Mouse (Mus musculus): ENCODE results near the gene Skap1.
"Not testable (repeated sequence)": the region's sequence is repeated elsewhere in the genome, so short reads cannot be mapped to it uniquely, and the experiment has no call there.

Gene Skap1

DNA sequence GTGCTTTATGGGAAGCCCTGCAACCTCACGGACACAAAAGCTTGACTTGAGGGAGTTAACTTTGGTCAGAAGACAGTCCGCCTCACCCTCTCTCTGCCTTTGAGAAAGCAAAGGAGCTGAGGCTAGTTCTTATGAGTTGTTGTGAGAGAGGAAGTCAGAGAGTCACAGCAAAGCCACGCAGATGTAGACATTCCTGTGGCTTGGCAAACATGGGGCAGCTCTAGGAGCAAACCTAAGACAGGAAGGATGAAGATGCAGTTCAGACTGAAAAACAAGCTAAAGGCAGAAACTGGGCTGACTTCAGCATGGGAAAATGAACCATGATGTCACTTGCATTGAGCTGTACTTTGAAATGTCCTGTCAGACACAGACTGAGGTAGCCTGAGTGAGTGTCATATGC lies 283.2 kb downstream of the Skap1 start:
- no peak for DNase-seq (ENCODE audit: low spot score)

DNA sequence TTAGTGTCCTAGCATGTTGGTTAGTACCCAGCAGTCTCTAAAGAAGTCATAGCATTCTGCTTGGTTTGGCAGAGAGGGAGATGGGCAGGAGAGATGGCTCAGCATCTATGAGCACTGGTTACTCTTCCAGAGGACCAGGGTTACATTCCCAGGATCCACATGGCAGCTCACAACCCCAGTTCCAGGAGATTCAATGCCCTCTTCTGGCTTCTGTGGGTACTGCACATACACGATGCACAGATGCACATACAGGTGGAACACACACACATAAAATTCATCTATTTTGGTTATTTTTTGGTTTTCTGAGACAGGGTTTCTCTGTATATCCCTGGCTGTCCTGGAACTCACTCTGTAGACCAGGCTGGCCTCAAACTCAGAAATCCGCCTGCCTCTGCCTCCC lies 290.9 kb downstream of the Skap1 start:
- no peak for DNase-seq (ENCODE audit: low spot score)

DNA sequence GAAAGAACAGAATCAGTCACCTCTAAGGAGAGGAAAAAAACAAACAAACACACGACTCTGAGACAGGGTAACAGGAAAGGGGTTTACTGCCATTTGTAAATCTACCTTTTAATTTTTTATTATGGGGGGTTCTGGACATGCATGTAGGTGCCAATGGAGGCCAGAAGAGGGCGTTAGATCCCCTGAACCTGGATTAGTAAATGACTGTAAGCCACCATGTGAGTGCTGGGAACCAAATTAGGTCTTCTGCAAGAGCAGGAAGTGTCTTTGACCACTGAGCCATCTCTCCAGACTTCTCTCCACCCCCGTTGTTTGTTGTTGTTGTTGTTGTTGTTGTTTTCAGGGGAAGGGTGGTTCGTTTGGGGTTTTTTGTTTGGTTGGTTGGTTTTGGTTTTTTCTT lies 293.0 kb downstream of the Skap1 start:
- no peak for DNase-seq (ENCODE audit: low spot score)

DNA sequence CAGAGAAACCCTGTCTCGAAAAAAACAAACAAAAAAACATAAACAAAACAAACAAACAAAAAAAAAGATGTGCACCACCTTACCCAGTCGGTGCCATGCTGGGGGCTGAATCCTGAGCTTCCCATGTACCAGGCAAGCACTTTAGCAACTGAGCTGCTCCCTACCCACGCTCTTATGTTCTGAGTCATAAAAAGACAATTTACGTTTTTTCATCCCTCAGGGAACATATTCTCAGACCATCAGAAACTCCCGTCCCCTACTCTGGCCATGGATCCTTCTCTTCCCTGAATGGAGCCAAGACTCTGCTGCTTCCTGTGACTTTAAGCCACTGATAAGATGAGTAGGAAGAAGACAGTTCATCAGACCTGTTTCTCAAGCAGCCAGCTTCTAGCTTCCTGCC lies 294.0 kb downstream of the Skap1 start:
- DNase-seq (ENCODE audit: low spot score), result no peak

DNA sequence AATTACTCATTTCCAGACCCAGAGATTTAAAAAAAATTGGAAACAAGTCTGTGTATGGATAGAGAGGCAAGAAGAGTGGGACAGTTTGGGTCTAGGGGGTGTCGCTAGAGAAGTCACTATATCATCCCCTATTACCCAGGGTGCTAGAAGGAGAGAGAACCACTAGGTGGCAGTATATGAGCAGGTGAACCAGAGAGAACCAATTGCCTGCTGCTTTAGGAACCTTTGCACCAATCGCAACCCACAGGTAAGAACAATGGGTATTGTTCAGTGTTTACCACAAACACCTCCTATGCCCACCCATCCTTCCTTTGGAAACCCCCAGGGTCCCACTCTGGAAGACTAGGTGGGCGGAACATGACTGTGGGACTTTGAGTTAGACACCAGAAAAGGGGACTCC lies 295.6 kb downstream of the Skap1 start:
- no peak for DNase-seq (ENCODE audit: low spot score)

DNA sequence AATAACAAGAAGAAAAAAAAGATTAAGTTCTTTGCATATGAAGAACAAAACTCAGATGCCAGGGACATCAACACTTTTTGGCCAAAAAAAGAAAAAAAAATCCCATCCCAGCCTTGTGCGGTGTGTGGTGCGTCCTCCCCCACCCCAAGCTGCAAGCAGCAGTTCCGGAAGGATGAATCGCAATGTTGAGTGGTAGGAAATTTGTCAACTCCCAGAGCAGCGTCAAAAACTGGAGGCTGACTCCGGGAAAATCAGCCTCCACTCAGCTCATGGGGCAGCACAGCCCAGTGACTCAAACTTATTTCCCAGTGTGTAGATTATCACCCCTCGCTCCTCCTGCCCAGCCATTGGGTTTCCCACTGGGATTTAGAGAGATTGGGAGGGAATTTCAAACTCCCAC lies 297.6 kb downstream of the Skap1 start:
- DNase-seq (ENCODE audit: low spot score), result no peak

DNA sequence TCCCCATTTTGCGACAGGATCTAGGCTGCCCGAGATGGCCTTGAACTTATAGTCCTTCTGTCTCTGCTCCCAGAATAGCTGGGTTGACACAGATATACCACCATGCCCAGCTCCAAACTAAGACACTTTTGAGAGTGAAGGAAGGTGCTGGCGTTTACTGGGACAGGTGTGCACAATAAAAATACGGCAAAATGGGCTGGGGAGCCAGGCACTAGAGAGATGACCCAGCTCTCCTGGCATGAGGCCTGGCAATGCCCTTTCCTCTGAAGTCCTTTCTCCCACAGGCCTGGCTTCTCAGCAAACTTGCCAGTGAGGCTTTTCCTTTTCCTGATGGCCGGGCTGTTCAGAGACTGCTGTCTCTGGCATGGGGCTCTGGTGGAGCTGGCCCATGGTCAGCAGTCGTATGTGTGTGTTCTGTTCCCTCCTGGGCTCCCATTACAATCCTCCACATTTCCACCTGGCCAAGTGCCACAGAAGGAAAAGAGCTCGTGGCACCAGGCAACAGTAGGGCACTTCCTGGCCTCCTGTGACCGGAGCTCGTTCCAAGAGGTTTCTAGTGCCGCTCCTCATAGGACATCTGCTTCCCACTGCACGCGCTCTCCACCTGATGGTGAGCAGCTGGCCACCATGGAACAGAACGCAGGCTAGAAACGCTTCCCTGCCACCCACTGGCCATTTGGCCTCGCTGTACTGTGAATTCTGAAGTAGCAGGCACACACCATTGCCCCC lies 298.5 kb downstream of the Skap1 start:
- no peak for DNase-seq (ENCODE audit: low spot score)

DNA sequence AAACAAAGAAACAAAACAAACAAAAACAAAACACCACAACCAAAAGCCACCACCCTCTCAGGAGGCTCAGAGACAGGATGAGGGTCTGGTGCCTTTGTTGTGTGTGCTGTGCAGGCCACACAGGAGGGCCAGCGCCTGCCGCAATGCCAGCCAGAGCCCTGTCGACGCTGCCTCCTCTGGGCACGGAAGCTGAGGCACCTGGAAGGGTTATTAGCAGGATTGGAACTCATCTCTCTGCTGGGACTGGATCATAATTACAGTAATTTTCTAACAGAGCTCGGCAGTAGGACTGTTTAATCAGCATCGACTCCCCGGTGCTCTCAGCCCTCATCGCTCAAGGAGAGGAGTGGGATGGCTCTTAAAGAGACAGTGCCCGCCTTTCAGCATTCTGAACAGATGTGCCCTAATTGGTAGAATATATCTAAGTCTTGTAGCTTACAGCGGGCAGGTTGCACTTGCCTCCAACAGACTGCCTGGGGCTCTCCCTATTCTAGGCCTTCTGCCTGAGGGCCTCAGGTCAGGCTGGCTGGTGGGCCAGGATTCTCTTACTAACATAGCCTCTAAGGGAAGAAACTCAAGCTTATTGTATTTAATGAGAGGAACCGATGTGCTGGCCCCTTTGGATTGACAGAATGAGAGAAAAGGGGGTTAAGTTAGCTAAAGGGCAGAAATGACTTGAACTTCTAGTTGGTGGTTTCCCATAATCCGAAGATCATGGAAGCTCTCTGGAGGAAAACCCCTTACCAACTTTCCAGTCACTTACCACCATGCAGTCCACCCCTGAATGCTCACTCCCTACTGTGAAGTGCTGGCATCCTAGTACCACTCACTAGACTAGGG lies 300.3 kb downstream of the Skap1 start:
- no peak for DNase-seq (ENCODE audit: low spot score)

DNA sequence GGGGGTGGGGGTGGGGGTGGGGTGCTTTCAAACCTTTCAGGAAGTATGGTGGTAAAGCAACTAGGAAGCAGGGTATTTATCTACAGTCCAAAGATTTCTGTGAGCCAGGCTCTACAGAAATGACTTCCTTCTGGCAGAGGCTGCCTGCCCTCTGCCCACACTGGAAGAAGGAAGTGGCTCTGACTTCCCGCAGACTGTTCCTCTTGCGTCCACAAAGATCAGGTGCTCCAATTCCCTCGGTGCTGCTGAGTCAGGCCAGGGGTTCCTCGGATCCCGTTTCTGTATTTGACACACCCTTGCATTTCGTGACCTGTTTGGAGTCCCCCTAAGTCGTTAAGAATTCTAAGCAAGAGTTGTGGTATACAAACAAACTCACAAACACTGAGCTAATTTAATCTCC lies 301.3 kb downstream of the Skap1 start:
- no peak for DNase-seq (ENCODE audit: low spot score)

DNA sequence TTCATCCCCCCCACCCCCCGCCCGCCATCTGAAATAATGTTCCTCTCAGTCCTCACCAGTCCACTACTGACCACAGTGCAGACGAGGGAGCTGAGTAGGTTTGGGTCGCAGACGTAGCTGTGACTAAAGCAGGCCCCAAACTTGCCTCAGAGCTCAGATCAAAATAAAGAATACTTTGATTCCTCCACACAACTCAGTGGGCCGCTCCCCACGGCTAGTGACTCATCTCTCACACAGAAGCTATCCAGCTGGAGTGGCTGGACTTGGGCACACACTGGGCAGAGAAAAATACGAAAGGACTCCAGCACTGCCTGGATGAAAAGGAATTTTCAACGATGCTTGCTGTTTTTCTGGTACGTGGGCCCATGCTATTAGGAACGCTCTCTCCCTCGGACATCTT lies 302.2 kb downstream of the Skap1 start:
- no peak for DNase-seq (ENCODE audit: low spot score)

DNA sequence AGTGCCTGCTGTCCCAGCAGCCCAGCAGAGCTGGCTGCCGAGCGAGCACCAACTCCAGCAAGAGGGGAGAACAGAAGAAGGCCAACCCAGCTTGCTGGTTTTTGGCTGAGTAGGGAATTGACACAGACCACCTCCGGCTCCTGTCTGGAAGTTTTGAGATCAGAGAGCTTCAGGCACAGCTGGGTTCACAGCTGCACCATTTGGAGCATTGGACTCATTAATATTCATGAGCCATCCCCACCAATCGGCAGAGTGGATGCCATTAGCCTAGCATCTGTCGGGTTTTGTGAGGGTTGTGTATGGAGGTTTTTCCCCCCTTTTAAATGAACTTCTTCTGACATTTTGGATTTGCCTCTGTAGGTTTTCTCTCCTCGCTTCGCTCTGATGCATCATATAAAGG lies 302.7 kb downstream of the Skap1 start:
- DNase-seq (ENCODE audit: low spot score), result no peak

DNA sequence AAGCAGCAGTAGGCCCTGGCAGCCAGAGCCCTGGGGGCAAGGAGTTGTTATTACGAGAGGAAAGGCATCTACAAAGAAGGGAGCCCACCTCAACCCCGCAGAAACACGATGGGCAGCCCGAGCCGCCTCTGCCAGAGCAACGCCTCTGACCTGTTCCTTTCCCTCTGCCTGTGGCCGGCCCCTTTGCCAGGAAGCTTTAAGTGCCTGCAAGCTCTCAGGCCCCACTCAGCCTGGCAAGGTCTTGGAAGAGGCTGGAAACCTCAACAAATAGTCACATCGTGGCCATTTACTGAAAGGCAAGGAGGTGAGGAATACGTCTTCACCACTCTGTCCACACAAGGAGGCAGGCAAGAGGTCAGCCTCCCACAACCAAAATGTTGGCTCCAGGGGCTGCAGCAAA lies 303.8 kb downstream of the Skap1 start:
- no peak for DNase-seq (ENCODE audit: low spot score)

DNA sequence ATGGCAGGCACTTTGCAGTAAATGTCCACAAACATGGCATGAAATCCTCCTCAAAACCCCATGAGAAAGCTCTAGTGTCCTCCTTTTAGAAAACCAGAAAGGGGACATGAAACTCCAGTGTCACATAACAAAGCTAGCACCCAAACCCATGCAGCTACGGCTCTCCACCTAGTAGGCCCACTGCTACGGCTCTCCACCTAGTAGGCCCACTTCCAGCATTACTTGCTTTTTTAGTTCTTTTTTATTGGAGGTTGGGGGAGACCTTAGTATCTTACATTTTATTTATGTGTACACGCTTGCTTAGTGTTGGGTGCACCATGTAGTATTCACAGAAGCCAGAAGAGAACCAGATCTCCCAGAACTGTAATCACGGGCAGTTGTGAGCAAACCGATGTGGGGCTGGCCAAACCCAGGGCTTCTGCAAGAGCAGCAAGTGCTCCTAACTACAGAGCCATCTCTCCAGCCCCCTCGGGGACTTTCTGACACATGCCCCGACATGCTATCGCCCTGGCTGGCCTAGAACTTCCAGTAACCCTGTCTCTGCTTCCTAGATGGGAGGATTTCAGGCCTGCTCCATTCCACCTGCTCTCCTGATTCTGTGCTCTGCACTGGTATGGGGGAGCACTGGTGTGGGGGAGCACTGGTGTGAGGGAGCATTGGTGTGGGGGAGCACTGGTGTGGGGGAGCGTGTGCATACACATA lies 307.0 kb downstream of the Skap1 start:
- DNase-seq (ENCODE audit: low spot score), result no peak

DNA sequence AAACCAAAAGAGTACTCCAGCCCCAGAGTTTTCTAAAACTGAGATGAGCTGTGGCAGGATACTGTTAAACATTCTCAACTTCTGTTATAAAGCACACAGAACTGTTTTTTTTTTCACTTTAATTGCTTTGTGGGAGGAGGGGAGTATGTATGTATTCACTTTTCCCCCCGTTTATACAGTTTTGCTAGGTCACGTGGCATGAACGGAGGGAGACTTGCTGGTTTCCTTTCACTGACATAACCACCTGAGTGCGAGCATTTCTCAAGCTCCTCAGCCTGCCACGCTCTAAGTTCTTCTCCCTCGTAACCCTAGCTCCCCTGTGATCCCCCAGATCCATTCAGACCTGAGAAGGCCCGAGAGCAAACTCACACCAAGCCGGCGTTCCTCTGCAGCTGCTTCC lies 308.0 kb downstream of the Skap1 start:
- no peak for DNase-seq (ENCODE audit: low spot score)

DNA sequence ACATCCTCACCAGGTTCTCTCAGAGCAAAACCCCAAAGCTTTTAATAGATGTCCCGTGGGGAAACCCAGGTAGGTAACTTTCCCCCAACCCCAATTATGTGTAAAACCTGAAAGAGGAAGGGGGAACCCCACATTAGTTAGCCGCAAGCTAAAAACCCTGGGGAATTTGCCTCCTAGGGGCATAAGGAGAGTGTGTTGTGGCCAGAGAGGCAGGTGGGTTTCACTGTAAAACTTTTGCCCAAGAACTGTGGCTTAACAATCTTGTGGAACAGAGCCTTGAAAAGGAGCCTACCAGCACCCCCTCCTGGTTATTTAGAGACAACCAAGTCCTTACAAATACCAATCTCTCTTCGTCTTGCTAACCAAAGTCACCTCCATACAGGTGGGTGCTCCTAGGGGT lies 310.1 kb downstream of the Skap1 start:
- no peak for DNase-seq (ENCODE audit: low spot score)

DNA sequence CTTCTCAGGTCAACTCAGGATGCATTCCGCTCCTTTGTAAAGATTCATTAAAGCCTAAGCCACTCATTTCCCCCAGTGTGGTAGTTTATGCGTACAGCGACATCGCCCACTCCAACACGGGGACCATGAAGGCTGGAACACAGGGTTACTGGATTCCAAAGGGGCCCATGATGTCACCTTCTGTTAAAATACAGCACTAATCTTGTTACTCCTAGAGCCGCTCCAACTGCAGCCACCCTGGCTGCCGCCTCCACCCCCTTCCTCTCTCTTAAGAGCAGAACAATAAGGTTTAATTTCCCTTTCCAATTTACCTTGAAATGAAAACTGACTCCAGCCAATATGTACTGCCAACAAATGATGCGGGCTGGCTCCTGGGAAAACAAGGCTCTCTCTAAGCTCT lies 310.7 kb downstream of the Skap1 start:
- DNase-seq (ENCODE audit: low spot score), result no peak

DNA sequence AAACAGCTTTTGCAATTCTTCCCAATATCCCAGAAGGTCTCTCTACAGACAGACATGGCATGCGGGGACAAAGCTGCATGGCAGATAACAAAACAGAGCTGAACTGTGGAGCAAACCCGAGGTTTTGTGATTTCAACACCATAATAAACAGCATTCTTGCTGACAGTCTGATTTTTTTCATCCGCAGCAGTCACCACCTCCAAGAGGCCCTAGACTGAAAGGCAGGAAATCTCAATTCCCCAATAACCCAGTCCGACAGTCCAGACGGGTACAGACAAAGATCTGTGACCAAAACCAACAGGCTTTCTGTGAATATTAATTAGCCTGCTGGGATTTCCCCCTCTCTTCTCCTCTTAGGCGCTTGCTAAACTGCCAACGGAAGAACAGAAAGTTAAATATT lies 311.3 kb downstream of the Skap1 start:
- DNase-seq (ENCODE audit: low spot score), result no peak

DNA sequence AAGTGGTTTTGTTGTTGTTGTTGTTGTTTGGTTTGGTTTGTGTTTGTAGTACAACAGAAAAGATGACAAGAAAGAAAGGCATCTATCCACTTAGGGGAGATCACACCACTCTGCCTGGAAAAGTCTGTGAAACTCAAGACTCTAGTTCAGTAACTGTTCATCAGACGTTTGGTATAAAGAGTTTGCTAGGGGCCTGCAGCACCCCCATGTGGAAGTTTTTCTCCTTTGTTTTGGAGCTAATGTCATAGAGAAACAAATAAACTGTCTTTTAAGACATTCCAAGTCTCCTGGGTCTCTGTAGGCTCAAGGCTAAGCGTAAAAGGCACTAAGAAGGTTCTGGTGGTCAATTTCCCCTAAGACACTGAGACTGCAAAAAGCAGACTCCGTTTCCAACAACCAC lies 311.7 kb downstream of the Skap1 start:
- no peak for DNase-seq (ENCODE audit: low spot score)

DNA sequence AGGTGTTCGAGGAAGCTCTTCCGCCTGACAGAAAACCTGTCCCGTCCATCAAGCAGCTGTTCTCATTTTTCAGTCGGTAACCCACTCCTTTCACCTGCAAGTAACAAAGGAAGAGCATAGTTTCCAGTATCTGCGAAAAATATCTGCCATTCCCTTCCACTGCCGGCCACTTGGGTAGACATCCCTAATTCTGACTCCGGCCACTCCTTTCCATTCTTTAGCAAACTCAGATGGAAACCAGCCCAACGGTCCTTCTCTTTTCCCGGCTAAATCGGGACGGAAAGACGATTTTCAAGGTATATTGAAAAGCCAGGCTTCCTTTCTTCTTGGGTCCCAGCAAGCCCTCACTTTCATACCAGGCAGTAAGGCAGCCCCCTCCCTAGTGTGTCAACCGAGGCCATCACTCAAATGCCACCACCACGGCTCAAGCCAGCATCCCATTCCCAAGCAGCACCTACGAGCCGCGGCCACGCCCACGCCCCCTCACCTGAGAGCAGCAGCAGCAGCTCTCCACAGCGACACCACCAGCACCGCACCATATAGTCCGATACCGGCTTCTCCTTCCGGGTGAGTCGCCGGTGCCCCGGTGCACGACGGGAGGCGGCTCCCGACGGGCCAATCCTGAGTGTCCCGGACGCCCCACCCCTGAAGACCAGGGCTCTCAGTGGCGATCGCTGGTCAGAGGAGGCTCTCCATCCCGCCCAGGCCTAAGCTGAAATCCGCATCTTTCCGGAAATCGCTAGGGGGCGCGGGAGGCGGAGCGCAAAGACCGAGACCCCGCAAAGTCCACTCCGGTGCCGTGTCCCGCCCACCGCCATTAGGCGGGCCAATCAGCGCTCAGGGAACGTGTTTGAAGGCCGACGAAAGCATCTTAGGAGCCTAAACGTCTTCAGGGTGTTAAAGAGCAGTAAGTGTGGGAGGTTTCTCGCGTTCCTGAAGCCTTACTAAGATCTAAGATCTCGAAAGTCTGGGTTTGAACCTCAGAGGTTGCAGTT lies 312.9 kb downstream of the Skap1 start, which contains the start of gene Snx11:
TSS of gene Snx11 (minus strand) at position 592 of the 995 bp plus-strand sequence.
- DNase-seq (ENCODE audit: low spot score), result peak; percentile 96

DNA sequence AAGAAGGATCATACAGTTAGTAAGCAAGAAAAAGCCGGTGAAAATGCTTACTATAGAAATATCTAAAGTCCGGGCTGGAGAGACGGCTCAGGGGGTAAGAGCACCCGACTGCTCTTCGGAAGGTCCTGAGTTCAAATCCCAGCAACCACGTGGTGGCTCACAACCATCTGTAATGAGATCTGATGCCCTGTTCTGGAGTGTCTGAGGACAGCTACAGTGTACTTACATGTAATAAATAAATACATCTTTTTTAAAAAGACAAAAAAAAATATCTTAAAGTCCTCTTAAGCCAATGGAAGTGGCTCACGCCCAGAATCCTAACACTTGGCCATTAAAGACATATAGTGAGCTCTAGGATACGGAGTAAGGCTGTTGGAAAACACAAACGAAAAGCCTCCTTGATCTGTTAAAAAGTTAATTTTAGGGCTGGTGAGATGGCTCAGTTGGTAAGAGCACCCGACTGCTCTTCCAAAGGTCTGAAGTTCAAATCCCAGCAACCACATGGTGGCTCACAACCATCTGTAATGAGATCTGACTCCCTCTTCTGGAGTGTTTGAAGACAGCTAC lies 313.8 kb downstream of the Skap1 start:
- not testable (repeated sequence) for DNase-seq (ENCODE audit: low spot score)

DNA sequence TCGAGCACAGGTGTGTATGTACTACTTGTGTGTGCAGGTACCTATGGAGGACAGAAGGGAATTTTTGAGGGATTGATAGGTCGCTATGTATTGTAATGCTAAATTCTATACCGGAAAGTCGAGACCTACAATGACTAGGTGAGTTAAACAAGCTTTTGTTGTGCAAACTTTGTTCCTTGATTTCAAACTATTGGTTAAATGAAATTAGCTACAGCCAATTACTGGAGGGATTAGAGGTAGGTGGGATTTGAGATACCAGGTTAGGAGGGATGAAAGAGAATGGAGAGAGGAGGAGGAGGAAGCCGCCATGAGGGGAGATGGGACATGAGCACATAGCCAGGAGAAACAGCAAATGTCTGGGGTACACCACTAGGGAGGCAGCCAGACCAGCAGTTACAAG lies 315.9 kb downstream of the Skap1 start:
- no peak for DNase-seq (ENCODE audit: low spot score)

Data from ovary, postnatal 10 days (tissue).